Mouse (Mus musculus): ENCODE results near the gene Pgbd5. TPM values are rescaled to one million over a fixed set of nuclear protein-coding genes. Genes with fewer than 3 reads are reported as not detected.

Gene Pgbd5
- polyA plus RNA-seq, 1 experiment from 2014 or later = 3.4 TPM

- Histone ChIP-seq H3K9ac (ENCODE audit: low read length) (no peak overlapping the region), H3K36me3 (ENCODE audit: control insufficient read depth, insufficient read depth, low read length) (no peaks in the 10 kb centered on the region), H3K4me2 (ENCODE audit: low read length) (no peak overlapping the region), H3K27me3 (ENCODE audit: control insufficient read depth, insufficient read depth, low read length) (no peaks in the 10 kb centered on the region), H3K4me3 (ENCODE audit: control insufficient read depth in 1 of 2, insufficient read depth in 1 of 2, low read depth in 1 of 2, low read length in 2 of 2) (no peak overlapping the region), H3K27ac (replicated peaks in 1 of 2; ENCODE audit: control insufficient read depth in 1 of 2, insufficient read depth in 1 of 2, low read depth in 2 of 2, low read length in 2 of 2) (no peak overlapping the region), H3K4me1 (ENCODE audit: control insufficient read depth in 2 of 2, insufficient read depth in 2 of 2, low read length in 2 of 2) (no peaks in the 10 kb centered on the region), H3K9me3 (ENCODE audit: control insufficient read depth, low read length) (0 out of 2 replicates have a peak, but pooled peaks cover 3% of the 10 kb centered on the region)
- ATAC-seq (ENCODE audit: insufficient number of reproducible peaks, insufficient read depth, low FRiP score, low read depth) = no peak
- 86% methylated on average over 11 of the region's 11 CpGs for WGBS
These were observed 77.6 kb downstream of the Pgbd5 start for GRCm38 (mm10) chr8:124361773-124362427.

- Histone ChIP-seq H3K9me3 (ENCODE audit: control insufficient read depth, low read length) (0 out of 2 replicates have a peak, but pooled peaks cover 3% of the 10 kb centered on the region), H3K27ac (replicated peaks in 1 of 2; ENCODE audit: control insufficient read depth in 1 of 2, insufficient read depth in 1 of 2, low read depth in 2 of 2, low read length in 2 of 2) (no peak overlapping the region), H3K36me3 (ENCODE audit: control insufficient read depth, insufficient read depth, low read length) (no peaks in the 10 kb centered on the region), H3K9ac (ENCODE audit: low read length) (no peak overlapping the region), H3K27me3 (ENCODE audit: control insufficient read depth, insufficient read depth, low read length) (no peaks in the 10 kb centered on the region), H3K4me2 (ENCODE audit: low read length) (no peak overlapping the region), H3K4me3 (ENCODE audit: control insufficient read depth in 1 of 2, insufficient read depth in 1 of 2, low read depth in 1 of 2, low read length in 2 of 2) (no peak overlapping the region), H3K4me1 (ENCODE audit: control insufficient read depth in 2 of 2, insufficient read depth in 2 of 2, low read length in 2 of 2) (no peaks in the 10 kb centered on the region)
- ATAC-seq (ENCODE audit: insufficient number of reproducible peaks, insufficient read depth, low FRiP score, low read depth) = no peak
- WGBS = 72% methylated on average over 3 of the region's 3 CpGs
These were observed 78.5 kb downstream of the Pgbd5 start for GRCm38 (mm10) chr8:124360911-124361310.

- H3K4me2 ChIP-seq (ENCODE audit: low read length) = no peak overlapping the region
- no peaks in the 10 kb centered on the region for H3K9me3 ChIP-seq (ENCODE audit: control insufficient read depth, low read length)
- no peak overlapping the region for H3K4me3 ChIP-seq (ENCODE audit: control insufficient read depth in 1 of 2, insufficient read depth in 1 of 2, low read depth in 1 of 2, low read length in 2 of 2)
- peaks cover 5 to 7% of the 10 kb centered on the region in 2 experiments for H3K4me1 ChIP-seq (ENCODE audit: control insufficient read depth in 2 of 2, insufficient read depth in 2 of 2, low read length in 2 of 2)
- H3K27ac ChIP-seq (replicated peaks in 1 of 2; ENCODE audit: control insufficient read depth in 1 of 2, insufficient read depth in 1 of 2, low read depth in 2 of 2, low read length in 2 of 2) = no peak overlapping the region
- no peak for ATAC-seq (ENCODE audit: insufficient number of reproducible peaks, insufficient read depth, low FRiP score, low read depth)
- WGBS = 57% methylated on average over 5 of the region's 5 CpGs
- H3K27me3 ChIP-seq (ENCODE audit: control insufficient read depth, insufficient read depth, low read length) = no peaks in the 10 kb centered on the region; the same call in 1 of the 2 replicates
- H3K9ac ChIP-seq (ENCODE audit: low read length) = no peak overlapping the region
- H3K36me3 ChIP-seq (ENCODE audit: control insufficient read depth, insufficient read depth, low read length) = no peaks in the 10 kb centered on the region
These were observed 87.8 kb downstream of the Pgbd5 start for GRCm38 (mm10) chr8:124351636-124352035.

- no peaks in the 10 kb centered on the region for H3K9me3 ChIP-seq (ENCODE audit: control insufficient read depth, low read length)
- H3K4me1 ChIP-seq (ENCODE audit: control insufficient read depth in 2 of 2, insufficient read depth in 2 of 2, low read length in 2 of 2) = peaks cover 5 to 7% of the 10 kb centered on the region in 2 experiments
- peaks cover 14% of the 10 kb centered on the region for H3K36me3 ChIP-seq (ENCODE audit: control insufficient read depth, insufficient read depth, low read length)
- H3K27ac ChIP-seq (replicated peaks in 1 of 2; ENCODE audit: control insufficient read depth in 1 of 2, insufficient read depth in 1 of 2, low read depth in 2 of 2, low read length in 2 of 2) = no peak overlapping the region
- H3K4me3 ChIP-seq (ENCODE audit: control insufficient read depth in 1 of 2, insufficient read depth in 1 of 2, low read depth in 1 of 2, low read length in 2 of 2) = no peak overlapping the region
- no peak overlapping the region for H3K4me2 ChIP-seq (ENCODE audit: low read length)
- H3K27me3 ChIP-seq (ENCODE audit: control insufficient read depth, insufficient read depth, low read length) = no peaks in the 10 kb centered on the region; the same call in 1 of the 2 replicates
- no peak for ATAC-seq (ENCODE audit: insufficient number of reproducible peaks, insufficient read depth, low FRiP score, low read depth)
- H3K9ac ChIP-seq (ENCODE audit: low read length) = no peak overlapping the region
- 33% methylated on average over 7 of the region's 7 CpGs for WGBS
These were observed 89.8 kb downstream of the Pgbd5 start for GRCm38 (mm10) chr8:124349663-124350062.

- 0 out of 2 replicates have a peak, but pooled peaks have one; percentile 28 for ATAC-seq (ENCODE audit: insufficient number of reproducible peaks, insufficient read depth, low FRiP score, low read depth)
- 43% methylated on average over 1 of the region's 1 CpGs for WGBS
- Histone ChIP-seq H3K27ac (replicated peaks in 1 of 2; ENCODE audit: control insufficient read depth in 1 of 2, insufficient read depth in 1 of 2, low read depth in 2 of 2, low read length in 2 of 2) (no peak overlapping the region), H3K4me1 (ENCODE audit: control insufficient read depth in 2 of 2, insufficient read depth in 2 of 2, low read length in 2 of 2) (peaks cover 5 to 7% of the 10 kb centered on the region in 2 experiments), H3K27me3 (ENCODE audit: control insufficient read depth, insufficient read depth, low read length) (no peaks in the 10 kb centered on the region; the same call in 1 of the 2 replicates), H3K9ac (ENCODE audit: low read length) (no peak overlapping the region), H3K36me3 (ENCODE audit: control insufficient read depth, insufficient read depth, low read length) (peaks cover 29% of the 10 kb centered on the region), H3K4me2 (ENCODE audit: low read length) (no peak overlapping the region), H3K9me3 (ENCODE audit: control insufficient read depth, low read length) (no peaks in the 10 kb centered on the region), H3K4me3 (ENCODE audit: control insufficient read depth in 1 of 2, insufficient read depth in 1 of 2, low read depth in 1 of 2, low read length in 2 of 2) (no peak overlapping the region)
These were observed 91.4 kb downstream of the Pgbd5 start for GRCm38 (mm10) chr8:124348087-124348486.

GRCm38 (mm10) chr8:124346852-124347523 lies 92.5 kb downstream of the Pgbd5 start:
- 0 out of 2 replicates have a peak overlapping the region, but pooled peaks have one; percentile 9 for H3K4me2 ChIP-seq (ENCODE audit: low read length)
- no peak overlapping the region for H3K4me3 ChIP-seq (ENCODE audit: control insufficient read depth in 1 of 2, insufficient read depth in 1 of 2, low read depth in 1 of 2, low read length in 2 of 2)
- H3K27ac ChIP-seq (replicated peaks in 1 of 2; ENCODE audit: control insufficient read depth in 1 of 2, insufficient read depth in 1 of 2, low read depth in 2 of 2, low read length in 2 of 2) = 0 out of 4 replicates have a peak overlapping the region, but pooled peaks of 1 of the 2 experiments have one; percentile 0
- H3K36me3 ChIP-seq (ENCODE audit: control insufficient read depth, insufficient read depth, low read length) = peaks cover 40% of the 10 kb centered on the region
- no peak for ATAC-seq (ENCODE audit: insufficient number of reproducible peaks, insufficient read depth, low FRiP score, low read depth)
- H3K27me3 ChIP-seq (ENCODE audit: control insufficient read depth, insufficient read depth, low read length) = no peaks in the 10 kb centered on the region; the same call in 1 of the 2 replicates
- no peak overlapping the region for H3K9ac ChIP-seq (ENCODE audit: low read length)
- WGBS = 34% methylated on average over 19 of the region's 19 CpGs
- no peaks in the 10 kb centered on the region for H3K9me3 ChIP-seq (ENCODE audit: control insufficient read depth, low read length)
- H3K4me1 ChIP-seq (ENCODE audit: control insufficient read depth in 2 of 2, insufficient read depth in 2 of 2, low read length in 2 of 2) = peaks cover 5 to 7% of the 10 kb centered on the region in 2 experiments

GRCm38 (mm10) chr8:124345098-124345497 lies 94.4 kb downstream of the Pgbd5 start:
- no peak overlapping the region for H3K9ac ChIP-seq (ENCODE audit: low read length)
- no peaks in the 10 kb centered on the region for H3K27me3 ChIP-seq (ENCODE audit: control insufficient read depth, insufficient read depth, low read length)
- H3K4me1 ChIP-seq (ENCODE audit: control insufficient read depth in 2 of 2, insufficient read depth in 2 of 2, low read length in 2 of 2) = peaks cover 5 to 7% of the 10 kb centered on the region in 2 experiments
- no peaks in the 10 kb centered on the region for H3K9me3 ChIP-seq (ENCODE audit: control insufficient read depth, low read length)
- ATAC-seq (ENCODE audit: insufficient number of reproducible peaks, insufficient read depth, low FRiP score, low read depth) = no peak
- 79% methylated on average over 10 of the region's 10 CpGs for WGBS
- H3K27ac ChIP-seq (replicated peaks in 1 of 2; ENCODE audit: control insufficient read depth in 1 of 2, insufficient read depth in 1 of 2, low read depth in 2 of 2, low read length in 2 of 2) = no peak overlapping the region
- no peak overlapping the region for H3K4me3 ChIP-seq (ENCODE audit: control insufficient read depth in 1 of 2, insufficient read depth in 1 of 2, low read depth in 1 of 2, low read length in 2 of 2)
- peaks cover 58% of the 10 kb centered on the region for H3K36me3 ChIP-seq (ENCODE audit: control insufficient read depth, insufficient read depth, low read length)
- H3K4me2 ChIP-seq (ENCODE audit: low read length) = no peak overlapping the region

All from heart, embryonic 14.5 days (tissue).